Mouse (Mus musculus) MEL (cell line): ENCODE data around the gene Pdlim1. TPM values are rescaled to one million over a fixed set of nuclear protein-coding genes. Genes with fewer than 3 reads are reported as not detected.

ENCODE experiments used
- DNase-seq: peaks from one replicate; pipeline ENCODE4 v3.0.0; 2011; ENCODE audit warnings: low read depth, low spot score
- H3K27ac ChIP-seq: 2 replicates; pipeline ENCODE4 v1.5.1; 2012; ENCODE audit warnings: low read depth, mild to moderate bottlenecking, control low read depth, low read length, moderate library complexity; ENCODE audit not compliant: control insufficient read depth
- H3K27me3 ChIP-seq, 2 experiments: fragments of 150-350 bp in 1 of 2; sonication (generic) in 1 of 2; 2 replicates each; pipeline ENCODE4 v1.6.1; 2012; ENCODE audit warnings: low read length in 2 of 2, mild to moderate bottlenecking in 2 of 2, improper control_type of control experiment in 1 of 2, moderate library complexity in 1 of 2; ENCODE audit not compliant: insufficient read depth in 2 of 2, control insufficient read depth in 1 of 2
- H3K36me3 ChIP-seq, 2 experiments: 2 replicates each; pipeline ENCODE4 v1.6.1; 2012 to 2014; ENCODE audit warnings: low read length in 2 of 2, improper control_type of control experiment in 1 of 2, inconsistent platforms in 1 of 2, mild to moderate bottlenecking in 1 of 2; ENCODE audit not compliant: insufficient read depth in 2 of 2, control insufficient read depth in 1 of 2
- H3K4me1 ChIP-seq, 2 experiments: fragments of 150-350 bp in 1 of 2; sonication (generic) in 1 of 2; 2 replicates each; pipeline ENCODE4 v1.6.1; 2012; ENCODE audit warnings: low read length in 2 of 2, improper control_type of control experiment in 1 of 2, mild to moderate bottlenecking in 1 of 2; ENCODE audit not compliant: insufficient read depth in 2 of 2, control insufficient read depth in 1 of 2
- H3K4me3 ChIP-seq, 2 experiments: fragments of 150-350 bp in 1 of 2; sonication (generic) in 1 of 2; 2 replicates each; pipeline ENCODE4 v1.5.1; 2012; ENCODE audit warnings: low read depth in 2 of 2, low read length in 2 of 2, mild to moderate bottlenecking in 2 of 2, moderate library complexity in 2 of 2, control low read depth in 1 of 2, improper control_type of control experiment in 1 of 2; ENCODE audit not compliant: control insufficient read depth in 1 of 2, insufficient read depth in 1 of 2
- H3K79me2 ChIP-seq: 2 replicates; pipeline ENCODE4 v1.6.1; 2012; ENCODE audit warnings: mild to moderate bottlenecking, low read length, moderate library complexity; ENCODE audit not compliant: control insufficient read depth, poor library complexity, insufficient read depth
- H3K9ac ChIP-seq: 2 replicates; pipeline ENCODE4 v1.6.1; 2012; ENCODE audit warnings: low read depth, mild to moderate bottlenecking, control low read depth, low read length, moderate library complexity; ENCODE audit not compliant: control insufficient read depth, poor library complexity, severe bottlenecking
- H3K9me3 ChIP-seq: fragments of 150-350 bp; sonication (generic); replicated peaks from 2 replicates; pipeline ENCODE4 v1.6.1; 2012; ENCODE audit warnings: mild to moderate bottlenecking, low read length, improper control_type of control experiment, moderate library complexity; ENCODE audit not compliant: insufficient read depth
- BHLHE40 ChIP-seq: IDR thresholded peaks from 2 replicates; pipeline ENCODE4 v1.6.1; 2012; ENCODE audit warnings: low read depth, mild to moderate bottlenecking, inconsistent platforms, low read length, improper control_type of control experiment, borderline replicate concordance
- CHD2 ChIP-seq: IDR thresholded peaks from 2 replicates; pipeline ENCODE4 v1.6.1; 2011; ENCODE audit warnings: low read length, improper control_type of control experiment
- ELF1 ChIP-seq: IDR thresholded peaks from 2 replicates; pipeline ENCODE4 v1.6.1; 2014; ENCODE audit warnings: low read depth, mild to moderate bottlenecking, inconsistent platforms, low read length, improper control_type of control experiment, moderate library complexity
- EP300 ChIP-seq, 2 experiments: IDR thresholded peaks; 2 replicates each; pipeline ENCODE4 v1.6.1; 2011; ENCODE audit warnings: improper control_type of control experiment in 2 of 2, low read length in 2 of 2, low read depth in 1 of 2, mild to moderate bottlenecking in 1 of 2
- ETS1 ChIP-seq: IDR thresholded peaks from 2 replicates; pipeline ENCODE4 v1.6.1; 2012; ENCODE audit warnings: low read depth, mild to moderate bottlenecking, inconsistent platforms, low read length, improper control_type of control experiment, moderate library complexity
- HCFC1 ChIP-seq: IDR thresholded peaks from 2 replicates; pipeline ENCODE4 v1.6.1; 2012; ENCODE audit warnings: low read depth, mild to moderate bottlenecking, inconsistent platforms, low read length, improper control_type of control experiment, moderate library complexity
- JUND ChIP-seq: IDR thresholded peaks from 2 replicates; pipeline ENCODE4 v1.6.1; 2011; ENCODE audit warnings: low read depth, mild to moderate bottlenecking, improper control_type of control experiment, low read length
- KAT2A ChIP-seq: conservative IDR thresholded peaks from 2 replicates; pipeline ENCODE4 v1.6.1; 2012; ENCODE audit warnings: low read depth, low read length, improper control_type of control experiment, inconsistent platforms
- MAZ ChIP-seq: IDR thresholded peaks from 2 replicates; pipeline ENCODE4 v1.6.1; 2012; ENCODE audit warnings: low read depth, mild to moderate bottlenecking, inconsistent platforms, low read length, improper control_type of control experiment
- MYB ChIP-seq: IDR thresholded peaks from 2 replicates; pipeline ENCODE4 v1.6.1; 2011; ENCODE audit warnings: mild to moderate bottlenecking, low read depth, low read length, improper control_type of control experiment
- MYC ChIP-seq: IDR thresholded peaks from 2 replicates; pipeline ENCODE4 v1.6.1; 2011; ENCODE audit warnings: low read depth, mild to moderate bottlenecking, low read length, improper control_type of control experiment, moderate library complexity
- NELFE ChIP-seq: IDR thresholded peaks from 2 replicates; pipeline ENCODE4 v1.6.1; 2011; ENCODE audit warnings: low read depth, low read length, improper control_type of control experiment
- NRF1 ChIP-seq: IDR thresholded peaks from 2 replicates; pipeline ENCODE4 v1.6.1; 2014; ENCODE audit warnings: low read depth, mild to moderate bottlenecking, inconsistent platforms, low read length, improper control_type of control experiment, moderate library complexity; ENCODE audit not compliant: poor library complexity, insufficient read depth, severe bottlenecking
- POLR2A ChIP-seq, 2 experiments: IDR thresholded peaks; 2 replicates each; pipeline ENCODE4 v1.6.1; 2011 to 2012; ENCODE audit warnings: low read length in 2 of 2, mild to moderate bottlenecking in 2 of 2, control low read depth in 1 of 2, improper control_type of control experiment in 1 of 2, low read depth in 1 of 2, moderate library complexity in 1 of 2; ENCODE audit not compliant: control insufficient read depth in 1 of 2, insufficient read depth in 1 of 2, poor library complexity in 1 of 2
- POLR2AphosphoS5 ChIP-seq: IDR thresholded peaks from 2 replicates; pipeline ENCODE4 v1.6.1; 2012; ENCODE audit warnings: low read depth, borderline replicate concordance, mild to moderate bottlenecking, inconsistent platforms, low read length, moderate library complexity, mixed read lengths
- RAD21 ChIP-seq: IDR thresholded peaks from 2 replicates; pipeline ENCODE4 v1.6.1; 2011; ENCODE audit warnings: mild to moderate bottlenecking, low read depth, low read length, improper control_type of control experiment
- RCOR1 ChIP-seq: IDR thresholded peaks from 2 replicates; pipeline ENCODE4 v1.6.1; 2012; ENCODE audit warnings: low read depth, mild to moderate bottlenecking, inconsistent platforms, low read length, improper control_type of control experiment
- SMC3 ChIP-seq: IDR thresholded peaks from 2 replicates; pipeline ENCODE4 v1.6.1; 2011; ENCODE audit warnings: low read depth, low read length, improper control_type of control experiment
- TAL1 ChIP-seq: IDR thresholded peaks from 2 replicates; pipeline ENCODE4 v1.6.1; 2012; ENCODE audit warnings: mild to moderate bottlenecking, inconsistent platforms, low read length, moderate library complexity, mixed read lengths
- TBP ChIP-seq: IDR thresholded peaks from 2 replicates; pipeline ENCODE4 v1.8.0; 2011; ENCODE audit warnings: low read depth, low read length, improper control_type of control experiment
- USF2 ChIP-seq, 2 experiments: IDR thresholded peaks; 2 replicates each; pipeline ENCODE4 v1.6.1; 2011 to 2012; ENCODE audit warnings: improper control_type of control experiment in 2 of 2, low read length in 2 of 2, borderline replicate concordance in 1 of 2, inconsistent platforms in 1 of 2, low read depth in 1 of 2, mild to moderate bottlenecking in 1 of 2; ENCODE audit not compliant: insufficient read depth in 1 of 2
- ZKSCAN1 ChIP-seq: IDR thresholded peaks from 2 replicates; pipeline ENCODE4 v1.6.1; 2012; ENCODE audit warnings: low read depth, mild to moderate bottlenecking, inconsistent platforms, low read length, improper control_type of control experiment, moderate library complexity
- ZMIZ1 ChIP-seq: IDR thresholded peaks from 2 replicates; pipeline ENCODE4 v1.6.1; 2012; ENCODE audit warnings: low read depth, mild to moderate bottlenecking, inconsistent platforms, low read length, improper control_type of control experiment, moderate library complexity
- ZNF384 ChIP-seq: IDR thresholded peaks from 2 replicates; pipeline ENCODE4 v1.6.1; 2012; ENCODE audit warnings: low read depth, mild to moderate bottlenecking, inconsistent platforms, low read length, improper control_type of control experiment
- polyA plus RNA-seq, 2 experiments: library from polyadenylated mRNA; stranded (reverse) in 1 of 2; unstranded in 1 of 2; fragments of >175 nt in 1 of 2; fragments of >200 nt in 1 of 2; gene quantifications; 2 replicates each; pipeline versions ENCODE4 v1.2.1 to v1.2.4; 2012; ENCODE audit warnings: low replicate concordance in 2 of 2, low read depth in 1 of 2; ENCODE audit not compliant: insufficient read length in 2 of 2, insufficient read depth in 1 of 2, missing spikeins in 1 of 2
- total RNA-seq: library from RNA; depleted of rRNA; stranded (reverse); fragments of 300-350 nt; gene quantifications from 2 replicates; pipeline ENCODE4 v1.2.3, GENCODE M21; 2012

Gene Pdlim1
- total and polyA plus RNA-seq, 3 experiments, result not detected

GRCm38 (mm10) chr19:40278372-40279023, 6.9 kb upstream of the Pdlim1 start:
- no peak for DNase-seq
- Histone ChIP-seq H3K4me3 (no peak overlapping the region), H3K36me3 (no peaks in the 10 kb centered on the region), H3K9ac (no peak overlapping the region), H3K27ac (no peak overlapping the region), H3K27me3 (no peaks in the 10 kb centered on the region), H3K4me1 (no peaks in the 10 kb centered on the region), H3K9me3 (no peaks in the 10 kb centered on the region), H3K79me2 (no peaks in the 10 kb centered on the region)
- TF ChIP-seq TBP, result no peak
- TF ChIP-seq ZKSCAN1, result no peak
- no peak for TF ChIP-seq KAT2A
- TF ChIP-seq CHD2, result no peak
- TF ChIP-seq ETS1, result no peak
- no peak for TF ChIP-seq MAZ
- no peak for TF ChIP-seq EP300 (IDR thresholded peaks at IDR 0.05; ENCODE audit: low read depth in 1 of 2, low read length in 2 of 2)
- no peak for TF ChIP-seq BHLHE40
- no peak for TF ChIP-seq MYB
- TF ChIP-seq HCFC1, result no peak
- no peak for TF ChIP-seq POLR2AphosphoS5

GRCm38 (mm10) chr19:40277494-40277893, 5.9 kb upstream of the Pdlim1 start:
- Histone ChIP-seq H3K27ac (no peak overlapping the region), H3K9me3 (no peaks in the 10 kb centered on the region), H3K79me2 (no peaks in the 10 kb centered on the region), H3K4me1 (no peaks in the 10 kb centered on the region), H3K9ac (no peak overlapping the region), H3K36me3 (no peaks in the 10 kb centered on the region), H3K4me3 (no peak overlapping the region), H3K27me3 (no peaks in the 10 kb centered on the region)
- DNase-seq, result no peak
- no peak for TF ChIP-seq JUND
- TF ChIP-seq RAD21, result no peak
- TF ChIP-seq RCOR1, result no peak
- TF ChIP-seq ZKSCAN1, result no peak
- TF ChIP-seq ETS1, result no peak
- no peak for TF ChIP-seq MAZ
- no peak for TF ChIP-seq ZNF384
- no peak for TF ChIP-seq NELFE
- TF ChIP-seq ZMIZ1, result no peak
- no peak for TF ChIP-seq TAL1
- TF ChIP-seq MYC, result no peak
- no peak for TF ChIP-seq HCFC1
- no peak for TF ChIP-seq NRF1
- TF ChIP-seq ELF1, result no peak
- TF ChIP-seq USF2 (IDR thresholded peaks at IDR 0.05; ENCODE audit: borderline replicate concordance in 1 of 2, insufficient read depth in 1 of 2, low read depth in 1 of 2, low read length in 2 of 2), result no peak
- no peak for TF ChIP-seq SMC3
- no peak for TF ChIP-seq POLR2A (IDR thresholded peaks at IDR 0.05; ENCODE audit: control insufficient read depth in 1 of 2, insufficient read depth in 1 of 2, low read depth in 1 of 2, low read length in 2 of 2, poor library complexity in 1 of 2)
